Mouse (Mus musculus): ENCODE data around the gene Slc22a14. TPM values are rescaled to one million over a fixed set of nuclear protein-coding genes. Genes with fewer than 3 reads are reported as not detected.

Gene Slc22a14
- total and polyA plus RNA-seq, 3 experiments: not detected

- no peak for TF ChIP-seq MXI1 (IDR thresholded peaks at IDR 0.05; ENCODE audit: low read depth, low read length)
- TF ChIP-seq GABPA (IDR thresholded peaks at IDR 0.05; ENCODE audit: low read depth, low read length): no peak
Measured at GRCm38 (mm10) chr9:119120168-119120560, 245.2 kb downstream of the Slc22a14 start (continued).

Other genes starting within 250 kb of the Slc22a14 start
- 1.3 and 1.4 TPM in 2 replicates for gene Acaa1b, start 208.5 kb downstream of the Slc22a14 start, total RNA-seq (2012; rRNA removed)
- gene Acaa1b, start 208.5 kb downstream of the Slc22a14 start, polyA plus RNA-seq (2012; ENCODE audit: insufficient read depth in 1 of 2, insufficient read length in 2 of 2, low read depth in 1 of 2, low replicate concordance in 2 of 2, missing spikeins in 1 of 2): 1 to 10 TPM in 1 of 2 experiments, not detected in 1; 1.9 TPM
- gene Gm47289, start 206.4 kb downstream of the Slc22a14 start, total RNA-seq (2012; rRNA removed): not detected in 2 replicates
- not detected for gene Gm47289, start 206.4 kb downstream of the Slc22a14 start, polyA plus RNA-seq (2012; ENCODE audit: insufficient read depth in 1 of 2, insufficient read length in 2 of 2, low read depth in 1 of 2, low replicate concordance in 2 of 2, missing spikeins in 1 of 2)
- gene Slc22a13, start 156.5 kb downstream of the Slc22a14 start, total RNA-seq (2012; rRNA removed): not detected in 2 replicates
- gene Slc22a13, start 156.5 kb downstream of the Slc22a14 start, polyA plus RNA-seq (2012; ENCODE audit: insufficient read depth in 1 of 2, insufficient read length in 2 of 2, low read depth in 1 of 2, low replicate concordance in 2 of 2, missing spikeins in 1 of 2): under 1 TPM in 1 of 2 experiments, not detected in 1; 0.04 TPM
- gene Oxsr1, start 43.1 kb downstream of the Slc22a14 start, total RNA-seq (2012; rRNA removed): 25.6 and 27.8 TPM in 2 replicates
- 100 to 1,000 TPM in 1 of 2 experiments, 10 to 100 TPM in 1; 37.6 to 304 TPM for gene Oxsr1, start 43.1 kb downstream of the Slc22a14 start, polyA plus RNA-seq (2012; ENCODE audit: insufficient read depth in 1 of 2, insufficient read length in 2 of 2, low read depth in 1 of 2, low replicate concordance in 2 of 2, missing spikeins in 1 of 2)
- gene Acaa1a, start 25.9 kb downstream of the Slc22a14 start, total RNA-seq (2012; rRNA removed): 19.5 and 23.1 TPM in 2 replicates
- gene Acaa1a, start 25.9 kb downstream of the Slc22a14 start, polyA plus RNA-seq (2012; ENCODE audit: insufficient read depth in 1 of 2, insufficient read length in 2 of 2, low read depth in 1 of 2, low replicate concordance in 2 of 2, missing spikeins in 1 of 2): 10 to 100 TPM in 1 of 2 experiments, not detected in 1; 22.1 TPM
- gene Myd88, start 24.1 kb downstream of the Slc22a14 start, total RNA-seq (2012; rRNA removed): 17.8 and 20.7 TPM in 2 replicates
- gene Myd88, start 24.1 kb downstream of the Slc22a14 start, polyA plus RNA-seq (2012; ENCODE audit: insufficient read depth in 1 of 2, insufficient read length in 2 of 2, low read depth in 1 of 2, low replicate concordance in 2 of 2, missing spikeins in 1 of 2): 10 to 100 TPM in 1 of 2 experiments, not detected in 1; 39.7 TPM
- gene Xylb, start 8.2 kb downstream of the Slc22a14 start, total RNA-seq (2012; rRNA removed): 3.8 and 4.3 TPM in 2 replicates
- 10 to 100 TPM in 1 of 2 experiments, not detected in 1; 12.9 TPM for gene Xylb, start 8.2 kb downstream of the Slc22a14 start, polyA plus RNA-seq (2012; ENCODE audit: insufficient read depth in 1 of 2, insufficient read length in 2 of 2, low read depth in 1 of 2, low replicate concordance in 2 of 2, missing spikeins in 1 of 2)
- 0.81 and 1.7 TPM in 2 replicates for gene Acvr2b, start 36.6 kb upstream of the Slc22a14 start, total RNA-seq (2012; rRNA removed)
- gene Acvr2b, start 36.6 kb upstream of the Slc22a14 start, polyA plus RNA-seq (2012; ENCODE audit: insufficient read depth in 1 of 2, insufficient read length in 2 of 2, low read depth in 1 of 2, low replicate concordance in 2 of 2, missing spikeins in 1 of 2): 1 to 10 TPM in 1 of 2 experiments, not detected in 1; 1.9 TPM
- 10.0 and 12.1 TPM in 2 replicates for gene Exog, start 79.4 kb upstream of the Slc22a14 start, total RNA-seq (2012; rRNA removed)
- 10 to 100 TPM in 1 of 2 experiments, not detected in 1; 11.7 TPM for gene Exog, start 79.4 kb upstream of the Slc22a14 start, polyA plus RNA-seq (2012; ENCODE audit: insufficient read depth in 1 of 2, insufficient read length in 2 of 2, low read depth in 1 of 2, low replicate concordance in 2 of 2, missing spikeins in 1 of 2)
- gene Scn5a, start 213.5 kb upstream of the Slc22a14 start, total RNA-seq (2012; rRNA removed): not detected in 2 replicates
- gene Scn5a, start 213.5 kb upstream of the Slc22a14 start, polyA plus RNA-seq (2012; ENCODE audit: insufficient read depth in 1 of 2, insufficient read length in 2 of 2, low read depth in 1 of 2, low replicate concordance in 2 of 2, missing spikeins in 1 of 2): under 1 TPM in 1 of 2 experiments, not detected in 1; 0.03 TPM